Mouse (Mus musculus) lung, adult 2 months (tissue): ENCODE results near the gene Myoc. TPM values are rescaled to one million over a fixed set of nuclear protein-coding genes. Genes with fewer than 3 reads are reported as not detected.

ENCODE experiments used
- DNase-seq: peaks from one replicate; pipeline ENCODE4 v3.0.0; 2022
- H3K4me1 ChIP-seq: fragments of 200-500 bp; 2 replicates; pipeline ENCODE4 v1.6.1; 2011; ENCODE audit warnings: low read length; ENCODE audit not compliant: control insufficient read depth, insufficient read depth
- H3K4me3 ChIP-seq: fragments of 200-500 bp; replicated peaks from 2 replicates; pipeline ENCODE3; 2011; ENCODE audit warnings: low read depth, mild to moderate bottlenecking, control low read depth, low read length; ENCODE audit errors: extremely low read depth
- CTCF ChIP-seq: fragments of 200-500 bp; IDR thresholded peaks from 2 replicates; pipeline ENCODE4 v1.5.1; 2011; ENCODE audit warnings: mild to moderate bottlenecking, low read length, control low read depth; ENCODE audit not compliant: insufficient read depth
- POLR2A ChIP-seq: fragments of 200-500 bp; IDR thresholded peaks from 2 replicates; pipeline ENCODE4 v1.6.1; 2011; ENCODE audit warnings: low read depth, mild to moderate bottlenecking, control low read depth, low read length, borderline replicate concordance; ENCODE audit errors: extremely low read depth
- WGBS: fragments of 180-500 bp; shearing (Covaris S2); methylation state at CpG from one replicate; pipeline ENCODE4 v1.1.7; 2018; 5-methylcytosine and 5-hydroxymethylcytosine counted together
- polyA plus RNA-seq: library from polyadenylated mRNA; depleted of rRNA; stranded (reverse); fragments of >200 nt; gene quantifications from 2 replicates; pipeline ENCODE4 v1.2.3, GENCODE M21; 2012; rRNA removed

The Myoc gene
- polyA plus RNA-seq, 1 experiment: 1.3 TPM

DNA sequence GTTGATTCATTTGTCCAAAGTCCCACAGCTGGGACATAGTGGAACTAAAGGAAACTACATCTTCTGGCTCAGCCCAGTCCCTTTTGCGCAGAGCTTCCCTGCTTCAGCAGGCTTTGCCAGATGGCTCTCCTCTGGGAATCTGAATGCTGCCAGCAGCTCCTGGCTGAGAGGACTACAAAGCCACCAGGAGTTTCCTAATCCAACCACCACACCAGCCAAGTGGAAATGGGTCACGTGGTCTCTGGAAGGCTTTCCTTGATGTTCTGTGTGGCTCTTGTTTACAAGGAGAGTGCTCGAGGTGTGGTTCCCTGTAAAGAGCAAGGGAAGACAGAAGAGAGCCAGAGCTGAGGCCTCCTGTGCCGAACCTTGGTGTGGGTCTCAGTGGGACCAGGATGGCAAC lies 4.8 kb downstream of the Myoc start:
- no peak overlapping the region for H3K4me3 ChIP-seq
- TF ChIP-seq POLR2A (no peak), CTCF (no peak)
- peaks cover 5% of the 10 kb centered on the region for H3K4me1 ChIP-seq
- 12% methylated on average over 4 of the region's 4 CpGs for WGBS
- peak; percentile 57 for DNase-seq

DNA sequence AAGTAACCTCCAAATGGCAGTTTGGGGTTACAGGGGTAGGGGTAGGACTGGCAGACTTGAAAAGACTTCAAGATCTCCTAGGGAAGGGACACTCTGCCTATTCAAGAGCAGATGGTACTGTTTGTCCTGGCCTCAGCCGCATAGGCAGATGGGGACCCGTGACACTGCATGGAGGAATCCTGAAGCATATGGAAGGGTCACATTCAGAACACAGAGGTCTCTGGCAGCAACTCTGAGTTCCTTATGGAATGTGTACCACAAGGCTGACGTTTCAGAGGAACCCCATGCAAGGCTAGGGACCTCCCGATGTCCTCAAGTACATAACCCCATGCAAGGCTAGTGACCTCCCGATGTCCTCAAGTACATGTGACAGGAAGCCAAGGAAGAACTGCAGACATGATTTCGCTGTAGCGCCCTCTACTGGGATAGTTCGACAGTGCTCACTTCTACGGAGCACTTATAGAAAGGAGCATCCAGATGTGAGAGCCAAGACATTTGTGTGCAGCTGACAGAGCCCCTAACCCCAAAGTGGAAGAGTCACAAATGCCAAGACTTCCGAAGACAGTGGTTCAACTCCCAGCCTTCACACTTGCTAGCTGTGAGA lies 7.2 kb downstream of the Myoc start:
- Histone ChIP-seq H3K4me1 (peaks cover 3% of the 10 kb centered on the region; the same call in 1 of the 2 replicates), H3K4me3 (no peak overlapping the region)
- no peak for DNase-seq
- TF ChIP-seq POLR2A (no peak), CTCF (no peak)
- 75% methylated on average over 10 of the region's 10 CpGs for WGBS

DNA sequence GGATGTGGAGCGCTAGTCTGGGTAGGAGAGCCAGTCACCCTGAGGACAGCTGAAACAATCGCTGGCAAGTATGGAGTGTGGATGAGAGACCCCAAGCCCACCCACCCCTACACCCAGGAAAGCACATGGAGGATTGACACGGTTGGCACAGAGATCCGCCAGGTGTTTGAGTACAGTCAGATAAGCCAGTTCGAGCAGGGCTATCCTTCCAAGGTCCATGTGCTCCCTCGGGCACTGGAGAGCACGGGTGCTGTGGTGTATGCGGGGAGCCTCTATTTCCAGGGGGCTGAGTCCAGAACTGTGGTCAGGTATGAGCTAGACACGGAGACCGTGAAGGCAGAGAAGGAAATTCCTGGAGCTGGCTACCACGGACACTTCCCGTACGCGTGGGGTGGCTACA lies 9.5 kb downstream of the Myoc start:
- Histone ChIP-seq H3K4me1 (peaks cover 3% of the 10 kb centered on the region; the same call in 1 of the 2 replicates), H3K4me3 (no peak overlapping the region)
- TF ChIP-seq POLR2A: no peak
- no peak for TF ChIP-seq CTCF
- no peak for DNase-seq
- 86% methylated on average over 14 of the region's 14 CpGs for WGBS

DNA sequence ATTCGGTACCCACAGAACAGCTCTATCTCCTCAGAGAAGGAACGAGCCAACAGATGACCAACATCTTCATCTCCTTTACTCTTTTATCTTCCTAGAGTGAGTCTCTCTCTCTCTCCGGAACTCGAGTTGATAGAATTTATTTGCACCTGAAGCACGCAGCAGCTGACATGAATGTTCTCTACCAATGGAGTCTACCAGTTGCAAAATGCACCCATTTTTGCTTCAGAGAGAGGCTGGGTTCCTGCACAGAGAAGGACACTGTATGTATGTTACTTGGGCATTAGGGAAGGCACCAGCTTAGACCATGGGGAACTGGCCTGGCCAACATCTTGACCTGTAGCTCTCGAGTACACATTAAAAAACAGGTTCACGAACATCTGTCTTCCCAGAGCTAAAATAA lies 19.2 kb downstream of the Myoc start, which contains the start of gene Myocos:
Gene Myocos (minus strand): TSS at position 101 of the 400 bp plus-strand sequence.
- Histone ChIP-seq H3K4me3 (no peak within 1 kb of the TSS), H3K4me1 (no peaks in the 10 kb centered on the region)
- 88% methylated on average over 7 of the region's 7 CpGs for WGBS
- DNase-seq: no peak
- TF ChIP-seq CTCF: no peak
- TF ChIP-seq POLR2A: no peak

DNA sequence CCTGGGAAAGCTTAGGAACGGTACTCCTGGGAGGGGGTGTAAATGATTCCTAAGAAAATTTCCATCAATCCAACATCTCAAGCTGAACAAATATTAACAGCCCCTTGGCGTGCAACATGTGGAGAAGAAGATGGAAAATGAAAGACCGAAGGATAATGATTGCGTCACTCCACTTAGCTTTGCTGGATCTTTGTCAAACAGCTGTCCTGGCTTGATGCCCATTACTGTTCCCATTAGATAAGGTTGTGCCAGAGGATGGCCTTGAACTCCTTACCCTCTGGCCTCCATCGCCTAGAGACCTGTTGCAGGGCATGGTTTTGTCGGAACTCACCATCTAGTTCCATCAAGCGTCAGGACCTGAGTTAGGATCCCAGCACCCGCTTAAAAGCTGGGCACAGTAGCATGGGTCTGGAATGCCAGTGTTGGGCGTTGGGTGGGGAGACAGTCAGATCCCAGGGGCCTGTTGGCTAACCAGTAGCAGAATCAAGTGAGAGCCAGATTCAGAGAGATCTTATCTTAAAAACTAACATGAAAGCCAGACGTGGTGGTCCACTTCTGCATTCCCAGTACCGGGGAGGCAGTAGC lies 21.4 kb downstream of the Myoc start:
- Histone ChIP-seq H3K4me3 (no peak overlapping the region), H3K4me1 (no peaks in the 10 kb centered on the region)
- no peak for TF ChIP-seq CTCF
- no peak for TF ChIP-seq POLR2A
- 55% methylated on average over 11 of the region's 11 CpGs for WGBS
- DNase-seq: no peak

DNA sequence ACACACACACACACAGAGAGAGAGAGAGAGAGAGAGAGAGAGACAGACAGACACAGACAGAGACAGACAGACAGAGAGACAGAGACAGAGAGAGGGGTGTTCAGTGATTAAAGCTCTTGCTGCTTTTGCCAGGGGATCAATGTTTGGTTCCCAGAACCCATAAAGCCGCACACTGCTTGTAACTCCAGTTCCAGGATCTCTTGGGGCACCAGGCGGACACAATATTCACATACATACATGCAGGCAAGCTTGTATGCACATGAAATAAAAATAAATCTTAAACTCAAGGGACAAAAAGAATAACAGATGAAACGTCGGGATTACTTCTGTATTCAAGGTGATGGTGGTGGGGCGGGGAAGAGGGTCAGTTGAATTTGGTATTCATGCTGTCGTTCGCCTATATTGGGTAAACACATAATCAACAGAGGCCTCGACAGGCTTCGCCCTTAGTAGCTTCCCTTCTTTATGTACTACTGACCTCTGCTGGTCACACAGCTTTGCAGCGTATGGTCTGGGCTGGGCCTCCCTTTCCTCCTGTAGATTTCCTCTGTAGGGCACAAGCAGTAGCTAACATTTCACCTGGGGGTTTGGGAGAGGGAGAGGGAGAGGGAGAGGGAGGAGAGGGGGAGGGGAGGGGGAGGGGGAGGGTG lies 26.0 kb downstream of the Myoc start:
- WGBS: 12% methylated on average over 10 of the region's 10 CpGs
- TF ChIP-seq CTCF: peak; percentile 90
- TF ChIP-seq POLR2A: no peak
- Histone ChIP-seq H3K4me1 (no peaks in the 10 kb centered on the region), H3K4me3 (no peak overlapping the region)
- peak; percentile 54 for DNase-seq

DNA sequence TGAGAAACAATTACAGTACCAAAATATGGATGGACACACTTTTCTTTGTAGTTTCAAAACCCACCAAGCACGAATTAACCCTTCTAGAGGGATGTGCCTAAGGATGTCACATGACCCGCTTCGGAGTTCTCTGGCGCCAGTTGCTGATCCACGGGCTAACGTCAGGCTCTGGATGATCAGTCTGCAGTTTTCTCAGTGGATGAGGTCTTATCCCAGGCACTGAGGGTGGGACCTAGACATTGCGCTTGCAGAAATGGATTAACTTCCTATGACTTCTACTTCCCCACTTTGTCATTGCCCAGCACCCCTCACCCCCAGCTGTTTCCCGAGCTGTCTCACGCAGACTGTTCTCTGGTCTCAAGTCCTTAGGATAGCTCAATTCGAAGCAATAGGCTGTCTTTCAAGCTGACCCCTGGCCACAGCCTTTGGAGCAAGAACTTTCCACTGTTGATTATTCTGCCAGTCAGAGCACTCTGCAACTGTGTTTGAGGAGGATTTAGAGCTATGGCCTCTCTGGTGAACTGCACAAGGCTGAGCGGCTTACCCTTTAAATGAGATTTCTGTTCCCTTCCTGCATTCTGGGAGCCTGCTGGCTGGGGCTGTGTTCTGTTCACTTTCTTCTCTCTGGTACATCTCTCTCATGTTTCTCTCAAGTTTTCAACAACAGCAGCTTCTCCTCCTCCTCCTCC lies 26.7 kb downstream of the Myoc start:
- TF ChIP-seq POLR2A (no peak), CTCF (no peak)
- WGBS: 3% methylated on average over 11 of the region's 11 CpGs
- Histone ChIP-seq H3K4me3 (no peak overlapping the region), H3K4me1 (no peaks in the 10 kb centered on the region)
- DNase-seq: no peak

DNA sequence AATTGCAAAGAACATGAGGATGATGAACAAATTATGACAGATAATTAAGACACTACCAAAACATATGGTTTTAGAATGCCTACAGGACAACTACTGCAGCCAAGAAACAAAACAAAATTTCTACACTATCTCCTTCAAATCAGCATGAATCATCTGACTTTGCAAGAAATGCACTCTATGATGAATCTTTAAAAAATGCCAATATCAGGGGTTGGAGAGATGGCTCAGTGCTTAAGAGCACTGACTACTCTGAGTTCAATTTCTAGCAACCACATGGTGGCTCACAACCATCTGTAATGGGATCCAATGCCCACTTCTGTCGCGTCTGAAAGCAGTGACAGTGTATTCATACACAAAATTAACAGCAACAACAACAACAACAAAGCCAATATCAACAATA lies 54.8 kb downstream of the Myoc start:
- no peak for TF ChIP-seq POLR2A
- TF ChIP-seq CTCF: no peak
- DNase-seq: no peak
- Histone ChIP-seq H3K4me1 (no peaks in the 10 kb centered on the region), H3K4me3 (no peak overlapping the region)
- WGBS: 73% methylated on average over 2 of the region's 2 CpGs

DNA sequence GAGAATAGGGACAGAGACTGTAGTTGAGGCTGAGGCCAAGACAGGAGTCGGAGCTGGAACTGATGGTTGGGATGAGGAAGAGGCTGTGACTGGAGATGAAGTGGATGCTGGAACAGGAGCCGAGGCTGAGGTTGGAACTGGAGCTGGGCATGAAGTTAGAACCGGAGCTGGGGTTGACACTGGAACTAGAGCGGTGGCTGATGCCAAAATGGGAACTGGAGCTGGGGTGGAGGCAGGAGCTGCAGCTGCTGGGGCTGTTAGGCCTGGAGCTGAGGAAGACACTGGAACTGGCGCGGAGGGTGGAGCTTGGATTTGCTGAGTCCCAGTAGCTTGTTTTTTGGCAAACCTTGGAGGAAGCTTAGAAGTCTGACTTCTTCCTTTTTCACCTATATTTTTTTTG lies 58.9 kb downstream of the Myoc start:
- TF ChIP-seq POLR2A: no peak
- no peak for TF ChIP-seq CTCF
- no peak for DNase-seq
- no peak overlapping the region for H3K4me3 ChIP-seq
- WGBS: 90% methylated on average over 6 of the region's 6 CpGs
- no peaks in the 10 kb centered on the region for H3K4me1 ChIP-seq

Other genes starting within 250 kb of the Myoc start
- 4.7 and 6.8 TPM in 2 replicates for gene Dnm3, start 161.1 kb upstream of the Myoc start, polyA plus RNA-seq
- gene Mettl13, start 90.6 kb upstream of the Myoc start, polyA plus RNA-seq: 3.9 and 6.2 TPM in 2 replicates
- gene Vamp4, start 68.6 kb upstream of the Myoc start, polyA plus RNA-seq: 10.8 and 13.7 TPM in 2 replicates
- not detected in 2 replicates for gene Myocos, start 19.1 kb downstream of the Myoc start, polyA plus RNA-seq
- gene Prrc2c, start 101.4 kb downstream of the Myoc start, polyA plus RNA-seq: 32.5 and 33.5 TPM in 2 replicates
- 1.7 and 2.4 TPM in 2 replicates for gene Fmo4, start 174.8 kb downstream of the Myoc start, polyA plus RNA-seq
- gene Fmo1, start 227.5 kb downstream of the Myoc start, polyA plus RNA-seq: 173 and 219 TPM in 2 replicates